Mouse (Mus musculus) liver, embryonic 14.5 days (tissue): Measurements from ENCODE around the gene Sh3glb1.

Source experiments
- CTCF ChIP-seq: IDR thresholded peaks from 2 replicates; pipeline ENCODE4 v1.5.1; 2016; ENCODE audit warnings: antibody characterized with exemption, low read depth, control low read depth
- EP300 ChIP-seq: IDR thresholded peaks from 2 replicates; pipeline ENCODE4 v1.6.1; 2016; ENCODE audit warnings: antibody characterized with exemption, low read depth

DNA sequence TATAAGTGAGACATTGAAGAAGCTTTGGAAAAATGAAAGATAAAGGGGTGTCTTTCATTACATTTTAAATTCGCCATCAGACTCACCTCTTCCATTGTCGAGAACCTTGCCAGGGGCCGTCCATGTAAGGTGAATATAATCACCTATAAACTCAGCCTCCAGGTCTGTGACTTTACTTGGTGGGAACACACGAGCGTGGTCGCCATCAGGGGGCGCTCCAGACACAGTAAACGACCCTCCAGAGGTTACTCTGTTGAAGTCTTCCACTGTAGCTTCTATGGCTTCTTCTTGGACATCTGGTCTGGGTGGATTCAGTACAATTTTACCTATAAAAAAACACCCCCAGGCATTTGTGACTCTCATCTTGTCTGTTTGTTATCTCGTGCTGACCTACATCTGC, 16.7 kb upstream of the Sh3glb1 start:
- TF ChIP-seq CTCF, result peak; percentile 54
- no peak for TF ChIP-seq EP300
